Mouse (Mus musculus) neural tube, embryonic 12.5 days (tissue): ENCODE measurements around the gene Egfem1. TPM values are rescaled to one million over a fixed set of nuclear protein-coding genes. Genes with fewer than 3 reads are reported as not detected.

ENCODE experiments used
- microRNA counts: library from miRNA; unstranded; fragments of <30 nt; microRNA quantifications from one replicate; lab custom pipeline; 2017
- microRNA-seq: library from miRNA; unstranded; fragments of <30 nt; microRNA quantifications from one replicate; pipeline ENCODE4, GENCODE M21; 2017
- polyA plus RNA-seq: library from polyadenylated mRNA; unstranded; fragments of >200 nt; fragmentation: Nextera tagmentation; extraction: Ambion mirVana; gene quantifications from 2 replicates; pipeline ENCODE4 v1.2.1, GENCODE M21; 2016

Gene Egfem1
- polyA plus RNA-seq, 1 experiment from 2014 or later = 4.9 TPM

MicroRNA genes within 50 kb of the gene (microRNA counts, 519-probe panel; counts per million panel counts)
- 3,868 counts per million, percentile 74 among the panel's probes with 10 or more counts for microRNA mmu-miR-551b (lab: Ali Mortazavi, UCI)

Small RNAs within 50 kb of the gene (microRNA-seq; reads per million reads assigned to microRNA genes)
- gene Mir21b = not detected
- 16.6 reads per million, percentile 28 among the genes with 10 or more reads in this experiment for gene Mir551b

Other genes starting within 250 kb of the Egfem1 start
- gene Gm1527, start 189.4 kb upstream of the Egfem1 start, polyA plus RNA-seq = not detected in 2 replicates